Mouse (Mus musculus): Measurements from ENCODE around the gene Cfap221. TPM values are rescaled to one million over a fixed set of nuclear protein-coding genes. Genes with fewer than 3 reads are reported as not detected.
A peak's percentile ranks its signal among the peaks of the same experiment; 100 is the strongest.

Gene Cfap221
- total RNA-seq, 1 experiment from 2014 or later, result 0.24 TPM

GRCm38 (mm10) chr1:120006844-120007790, 10.1 kb upstream of the Cfap221 start, which contains the start of gene Sctr:
Sctr (plus strand) TSS chr1:120006894.
- DNase-seq, result no peak

GRCm38 (mm10) chr1:119997644-119998043, 610 bp upstream of the Cfap221 start:
- no peak for DNase-seq

GRCm38 (mm10) chr1:119986555-119986954, 10.5 kb downstream of the Cfap221 start:
- no peak for DNase-seq

- DNase-seq, result no peak
These were observed 21.9 kb downstream of the Cfap221 start for GRCm38 (mm10) chr1:119975141-119975540.

- DNase-seq, result no peak
These were observed 23.9 kb downstream of the Cfap221 start for GRCm38 (mm10) chr1:119973117-119973516.

- no peak for DNase-seq
These were observed 31.1 kb downstream of the Cfap221 start for GRCm38 (mm10) chr1:119965804-119966514.

GRCm38 (mm10) chr1:119959920-119960319, 37.1 kb downstream of the Cfap221 start:
- DNase-seq, result no peak

- no peak for DNase-seq
These were observed 37.6 kb downstream of the Cfap221 start for GRCm38 (mm10) chr1:119959464-119959863.

GRCm38 (mm10) chr1:119957716-119958222, 39.3 kb downstream of the Cfap221 start:
- no peak for DNase-seq

- DNase-seq, result no peak
These were observed 42.4 kb downstream of the Cfap221 start for GRCm38 (mm10) chr1:119954680-119955079.

- no peak for DNase-seq
These were observed 43.6 kb downstream of the Cfap221 start for GRCm38 (mm10) chr1:119953456-119953855.

GRCm38 (mm10) chr1:119950086-119950485, 46.9 kb downstream of the Cfap221 start:
- DNase-seq, result no peak

- DNase-seq, result no peak
These were observed 60.2 kb downstream of the Cfap221 start for GRCm38 (mm10) chr1:119936861-119937260.

GRCm38 (mm10) chr1:119931421-119932150, 65.4 kb downstream of the Cfap221 start:
- no peak for DNase-seq

- no peak for DNase-seq
These were observed 67.3 kb downstream of the Cfap221 start for GRCm38 (mm10) chr1:119929715-119930114.

GRCm38 (mm10) chr1:119919299-119919698, 77.7 kb downstream of the Cfap221 start:
- peak; percentile 35 for DNase-seq

GRCm38 (mm10) chr1:119916823-119917371, 80.1 kb downstream of the Cfap221 start:
- DNase-seq, result no peak

- DNase-seq, result peak; percentile 98
These were observed 83.8 kb downstream of the Cfap221 start, which contains the start of gene Tmem177 for GRCm38 (mm10) chr1:119912953-119913814. Tmem177 (minus strand) TSS chr1:119913208.

- no peak for DNase-seq
These were observed 89.8 kb downstream of the Cfap221 start for GRCm38 (mm10) chr1:119907206-119907748.

- no peak for DNase-seq
These were observed 93.8 kb downstream of the Cfap221 start for GRCm38 (mm10) chr1:119903231-119903620.
